Mouse (Mus musculus): Measurements from ENCODE around the gene Zfp605. TPM values are rescaled to one million over a fixed set of nuclear protein-coding genes. Genes with fewer than 3 reads are reported as not detected.
A peak's percentile ranks its signal among the peaks of the same experiment; 100 is the strongest.

Gene Zfp605
- polyA plus RNA-seq, 1 experiment from 2014 or later = 18.1 TPM

GRCm38 (mm10) chr5:110135293-110136086 lies 25.6 kb downstream of the Zfp605 start, which contains the start of gene Chfr:
Chfr (plus strand) TSS chr5:110135842.
- ATAC-seq (replicated peaks) = peak; percentile 99

GRCm38 (mm10) chr5:110136087-110136464 lies 26.2 kb downstream of the Zfp605 start:
- H3K27me3 ChIP-seq (replicated peaks) = no peaks in the 10 kb centered on the region
- no peaks in the 10 kb centered on the region for H3K9me3 ChIP-seq
- H3K4me1 ChIP-seq = peaks cover 14% of the 10 kb centered on the region
- ATAC-seq (replicated peaks) = peak; percentile 63
- H3K36me3 ChIP-seq (replicated peaks) = 0 out of 2 replicates have a peak, but pooled peaks cover 7% of the 10 kb centered on the region
- 6% methylated on average over 18 of the region's 18 CpGs for WGBS
- peak overlapping the region; percentile 83 for H3K27ac ChIP-seq
- peak overlapping the region; percentile 91 for H3K4me3 ChIP-seq
- H3K4me2 ChIP-seq = peak overlapping the region; percentile 79
- H3K9ac ChIP-seq = peak overlapping the region; percentile 88

More at GRCm38 (mm10) chr5:110135293-110136086, 25.6 kb downstream of the Zfp605 start, which contains the start of gene Chfr:
- 3% methylated on average over 45 of the region's 46 CpGs for WGBS
- Histone ChIP-seq H3K4me3 (peak within 1 kb of the TSS; percentile 91), H3K27me3 (replicated peaks) (no peaks in the 10 kb centered on the region), H3K9ac (peak within 1 kb of the TSS; percentile 88), H3K27ac (peak within 1 kb of the TSS; percentile 83), H3K9me3 (no peaks in the 10 kb centered on the region), H3K4me1 (peaks cover 14% of the 10 kb centered on the region), H3K4me2 (peak within 1 kb of the TSS; percentile 79), H3K36me3 (replicated peaks) (peaks cover 10% of the 10 kb centered on the region)

GRCm38 (mm10) chr5:110137816-110138215 lies 27.9 kb downstream of the Zfp605 start:
- no peaks in the 10 kb centered on the region for H3K9me3 ChIP-seq
- H3K9ac ChIP-seq = no peak overlapping the region
- no peak for ATAC-seq (replicated peaks)
- H3K4me2 ChIP-seq = no peak overlapping the region
- H3K27ac ChIP-seq = no peak overlapping the region
- peaks cover 14% of the 10 kb centered on the region for H3K4me1 ChIP-seq
- H3K36me3 ChIP-seq (replicated peaks) = 0 out of 2 replicates have a peak, but pooled peaks cover 8% of the 10 kb centered on the region
- over 99% methylated on average over 3 of the region's 3 CpGs for WGBS
- no peak overlapping the region for H3K4me3 ChIP-seq
- H3K27me3 ChIP-seq (replicated peaks) = no peaks in the 10 kb centered on the region

GRCm38 (mm10) chr5:110139325-110139724 lies 29.4 kb downstream of the Zfp605 start:
- Histone ChIP-seq H3K4me3 (no peak overlapping the region), H3K4me2 (no peak overlapping the region), H3K4me1 (peaks cover 14% of the 10 kb centered on the region), H3K9me3 (no peaks in the 10 kb centered on the region), H3K27ac (no peak overlapping the region), H3K9ac (no peak overlapping the region), H3K36me3 (replicated peaks) (peaks cover 19% of the 10 kb centered on the region; the same call in 1 of the 2 replicates), H3K27me3 (replicated peaks) (no peaks in the 10 kb centered on the region)
- ATAC-seq (replicated peaks) = no peak
- WGBS = 94% methylated on average over 3 of the region's 3 CpGs

- H3K4me1 ChIP-seq = peaks cover 11% of the 10 kb centered on the region
- no peak overlapping the region for H3K9ac ChIP-seq
- WGBS = 97% methylated on average over 7 of the region's 7 CpGs
- H3K4me3 ChIP-seq = no peak overlapping the region
- H3K36me3 ChIP-seq (replicated peaks) = peaks cover 24% of the 10 kb centered on the region; the same call in 1 of the 2 replicates
- no peak overlapping the region for H3K27ac ChIP-seq
- ATAC-seq (replicated peaks) = no peak
- H3K9me3 ChIP-seq = no peaks in the 10 kb centered on the region
- no peaks in the 10 kb centered on the region for H3K27me3 ChIP-seq (replicated peaks)
- H3K4me2 ChIP-seq = no peak overlapping the region
Measured at GRCm38 (mm10) chr5:110140424-110140823, 30.5 kb downstream of the Zfp605 start.

- no peak for ATAC-seq (replicated peaks)
- Histone ChIP-seq H3K27ac (no peak overlapping the region), H3K4me3 (no peak overlapping the region), H3K4me2 (no peak overlapping the region), H3K9me3 (no peaks in the 10 kb centered on the region), H3K4me1 (peaks cover 3% of the 10 kb centered on the region), H3K9ac (no peak overlapping the region), H3K36me3 (replicated peaks) (peaks cover 34% of the 10 kb centered on the region; the same call in 1 of the 2 replicates), H3K27me3 (replicated peaks) (no peaks in the 10 kb centered on the region)
- 91% methylated on average over 2 of the region's 2 CpGs for WGBS
Measured at GRCm38 (mm10) chr5:110142309-110142708, 32.4 kb downstream of the Zfp605 start.

GRCm38 (mm10) chr5:110143007-110143406 lies 33.1 kb downstream of the Zfp605 start:
- Histone ChIP-seq H3K27ac (no peak overlapping the region), H3K36me3 (replicated peaks) (peaks cover 39% of the 10 kb centered on the region), H3K4me3 (no peak overlapping the region), H3K9ac (no peak overlapping the region), H3K27me3 (replicated peaks) (no peaks in the 10 kb centered on the region), H3K4me2 (no peak overlapping the region), H3K4me1 (peaks cover 3% of the 10 kb centered on the region; the same call in 1 of the 2 replicates), H3K9me3 (no peaks in the 10 kb centered on the region)
- WGBS = 91% methylated on average over 5 of the region's 5 CpGs
- no peak for ATAC-seq (replicated peaks)

GRCm38 (mm10) chr5:110169374-110169773 lies 59.5 kb downstream of the Zfp605 start:
- Histone ChIP-seq H3K27ac (no peak overlapping the region), H3K4me2 (no peak overlapping the region), H3K36me3 (replicated peaks) (peaks cover 61% of the 10 kb centered on the region), H3K4me1 (no peaks in the 10 kb centered on the region), H3K9ac (no peak overlapping the region), H3K4me3 (no peak overlapping the region), H3K27me3 (replicated peaks) (no peaks in the 10 kb centered on the region), H3K9me3 (no peaks in the 10 kb centered on the region)
- 94% methylated on average over 4 of the region's 4 CpGs for WGBS
- ATAC-seq (replicated peaks) = no peak

GRCm38 (mm10) chr5:110176362-110177020 lies 66.6 kb downstream of the Zfp605 start, which contains the start of gene Golga3:
Golga3 (plus strand) TSS chr5:110176701.
- under 1% methylated on average over 41 of the region's 41 CpGs for WGBS
- Histone ChIP-seq H3K27me3 (replicated peaks) (no peaks in the 10 kb centered on the region), H3K36me3 (replicated peaks) (peaks cover 5% of the 10 kb centered on the region), H3K4me3 (peak within 1 kb of the TSS; percentile 84), H3K9me3 (no peaks in the 10 kb centered on the region), H3K27ac (peak within 1 kb of the TSS; percentile 76), H3K4me1 (peaks cover 20% of the 10 kb centered on the region), H3K4me2 (peak within 1 kb of the TSS; percentile 67), H3K9ac (peak within 1 kb of the TSS; percentile 87)
- peak; percentile 98 for ATAC-seq (replicated peaks)

GRCm38 (mm10) chr5:110177021-110177420 lies 67.1 kb downstream of the Zfp605 start:
- H3K27me3 ChIP-seq (replicated peaks) = no peaks in the 10 kb centered on the region
- 3% methylated on average over 19 of the region's 19 CpGs for WGBS
- H3K9ac ChIP-seq = peak overlapping the region; percentile 87
- H3K4me1 ChIP-seq = peaks cover 20% of the 10 kb centered on the region
- peak; percentile 53; the same call in 1 of the 2 replicates for ATAC-seq (replicated peaks)
- H3K27ac ChIP-seq = peak overlapping the region; percentile 76
- peaks cover 7% of the 10 kb centered on the region for H3K36me3 ChIP-seq (replicated peaks)
- peak overlapping the region; percentile 84 for H3K4me3 ChIP-seq
- H3K4me2 ChIP-seq = peak overlapping the region; percentile 67
- H3K9me3 ChIP-seq = no peaks in the 10 kb centered on the region

- Histone ChIP-seq H3K9ac (no peak overlapping the region), H3K9me3 (no peaks in the 10 kb centered on the region), H3K4me1 (peaks cover 20% of the 10 kb centered on the region), H3K4me2 (no peak overlapping the region), H3K4me3 (no peak overlapping the region), H3K27me3 (replicated peaks) (no peaks in the 10 kb centered on the region), H3K36me3 (replicated peaks) (peaks cover 7% of the 10 kb centered on the region; the same call in 1 of the 2 replicates), H3K27ac (no peak overlapping the region)
- ATAC-seq (replicated peaks) = no peak
- WGBS = 93% methylated on average over 2 of the region's 2 CpGs
Measured at GRCm38 (mm10) chr5:110178628-110179027, 68.7 kb downstream of the Zfp605 start.

Data from midbrain, embryonic 15.5 days (tissue).